ENCODE assay signal across 24 mouse cellular contexts in the genomic region with DNA sequence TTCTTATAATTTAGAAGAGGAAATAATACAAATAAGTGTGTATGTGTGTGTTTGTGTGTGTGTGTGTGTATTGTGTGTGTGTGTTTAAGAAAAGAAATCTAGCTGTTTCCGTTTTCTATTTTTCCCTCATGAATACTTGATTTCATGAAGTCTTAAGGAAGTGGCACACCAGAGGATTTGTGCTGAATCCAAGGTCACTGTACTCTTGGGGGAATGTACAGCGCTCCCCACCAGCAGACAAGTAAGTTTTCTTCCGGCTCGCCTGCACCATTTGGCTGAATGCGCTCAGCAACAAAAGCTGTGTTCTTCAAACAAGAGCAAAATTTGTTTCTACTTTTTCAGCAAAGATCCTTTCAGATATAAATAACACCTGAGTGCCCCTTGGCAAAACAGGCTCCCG.
DNase-seq lines count a peak whose midpoint lies in the region; ATAC-seq lines count a peak whose summit lies in the region.
"Had no signal": no experiment of that assay in that cellular context is flagged by ENCODE, and none has a peak within 500 bp of the region (broad histone marks: within the 10 kb centered on the region; RNA-seq: fewer than 3 reads in every experiment).

No protein-coding gene starts in this region.

- no peaks in the 10 kb centered on the region for H3K27me3 ChIP-seq in forebrain, embryonic 12.5 days
- H3K27me3 ChIP-seq in forebrain, embryonic 11.5 days (ENCODE audit: control insufficient read depth, insufficient read depth, low read length), result no peaks in the 10 kb centered on the region
- no peaks in the 10 kb centered on the region for H3K27me3 ChIP-seq in midbrain, embryonic 13.5 days
- H3K27me3 ChIP-seq in kidney, embryonic 16.5 days (ENCODE audit: insufficient read depth, low read length), result no peaks in the 10 kb centered on the region
- H3K27me3 ChIP-seq: heart, embryonic 13.5 days; hindbrain, embryonic 15.5 days; limb, embryonic 15.5 days; neural tube, embryonic 12.5 days had no signal

- H3K4me3 ChIP-seq in forebrain, embryonic 12.5 days (replicated peaks), result no peak overlapping the region
- no peak overlapping the region for H3K4me3 ChIP-seq in forebrain, embryonic 11.5 days (ENCODE audit: low read depth, low read length)
- no peak overlapping the region for H3K4me3 ChIP-seq in midbrain, embryonic 13.5 days (replicated peaks)
- H3K4me3 ChIP-seq in kidney, embryonic 16.5 days (ENCODE audit: low read length), result no peak overlapping the region
- H3K4me3 ChIP-seq: heart, adult 2 months; heart, embryonic 13.5 days; hindbrain, embryonic 15.5 days; left cerebral cortex, adult 2 months; limb, embryonic 15.5 days; neural tube, embryonic 12.5 days had no signal

- no peak overlapping the region for H3K9ac ChIP-seq in forebrain, embryonic 12.5 days
- H3K9ac ChIP-seq in forebrain, embryonic 11.5 days (ENCODE audit: low read length), result no peak overlapping the region
- H3K9ac ChIP-seq in midbrain, embryonic 13.5 days (replicated peaks), result no peak overlapping the region
- H3K9ac ChIP-seq in kidney, embryonic 16.5 days (replicated peaks; ENCODE audit: low read length), result no peak overlapping the region
- H3K9ac ChIP-seq: heart, embryonic 13.5 days; hindbrain, embryonic 15.5 days; limb, embryonic 15.5 days; liver, embryonic 14.5 days; lung, embryonic 14.5 days; neural tube, embryonic 12.5 days had no signal

- no peak overlapping the region for H3K27ac ChIP-seq in forebrain, embryonic 12.5 days
- H3K27ac ChIP-seq in forebrain, embryonic 11.5 days (ENCODE audit: low read depth, low read length), result no peak overlapping the region
- H3K27ac ChIP-seq in midbrain, embryonic 13.5 days, result peak overlapping the region; percentile 44
- H3K27ac ChIP-seq in kidney, embryonic 16.5 days (ENCODE audit: low read length), result no peak overlapping the region
- H3K27ac ChIP-seq: heart, adult 2 months; heart, embryonic 13.5 days; hindbrain, embryonic 15.5 days; left cerebral cortex, adult 2 months; limb, embryonic 15.5 days; liver, embryonic 14.5 days; neural tube, embryonic 12.5 days had no signal

- H3K9me3 ChIP-seq in forebrain, embryonic 12.5 days, result no peaks in the 10 kb centered on the region
- H3K9me3 ChIP-seq in forebrain, embryonic 11.5 days (ENCODE audit: control insufficient read depth, low read length), result no peaks in the 10 kb centered on the region
- no peaks in the 10 kb centered on the region for H3K9me3 ChIP-seq in midbrain, embryonic 13.5 days
- no peaks in the 10 kb centered on the region for H3K9me3 ChIP-seq in kidney, embryonic 16.5 days (ENCODE audit: low read length)
- H3K9me3 ChIP-seq: heart, embryonic 13.5 days; hindbrain, embryonic 15.5 days; limb, embryonic 15.5 days; neural tube, embryonic 12.5 days had no signal

- H3K4me2 ChIP-seq in forebrain, embryonic 12.5 days, result no peak overlapping the region
- no peak overlapping the region for H3K4me2 ChIP-seq in forebrain, embryonic 11.5 days (ENCODE audit: low read depth, low read length, severe bottlenecking)
- H3K4me2 ChIP-seq in midbrain, embryonic 13.5 days (replicated peaks), result peak overlapping the region; percentile 13; the same call in 1 of the 2 replicates
- H3K4me2 ChIP-seq in kidney, embryonic 16.5 days (replicated peaks; ENCODE audit: low read depth, low read length), result no peak overlapping the region
- H3K4me2 ChIP-seq: heart, embryonic 13.5 days; hindbrain, embryonic 15.5 days; limb, embryonic 15.5 days; lung, embryonic 14.5 days; neural tube, embryonic 12.5 days had no signal

- no peaks in the 10 kb centered on the region for H3K36me3 ChIP-seq in forebrain, embryonic 12.5 days (replicated peaks)
- H3K36me3 ChIP-seq in forebrain, embryonic 11.5 days (ENCODE audit: control insufficient read depth, insufficient read depth, low read length), result no peaks in the 10 kb centered on the region
- no peaks in the 10 kb centered on the region for H3K36me3 ChIP-seq in midbrain, embryonic 13.5 days
- no peaks in the 10 kb centered on the region for H3K36me3 ChIP-seq in kidney, embryonic 16.5 days (ENCODE audit: insufficient read depth, low read length)
- H3K36me3 ChIP-seq: heart, embryonic 13.5 days; hindbrain, embryonic 15.5 days; limb, embryonic 15.5 days; neural tube, embryonic 12.5 days had no signal

- DNase-seq in forebrain, embryonic 11.5 days (ENCODE audit: low spot score), result no peak
- DNase-seq in ES-CJ7 (ENCODE audit: low read depth, low spot score), result peak; percentile 4
- peak; percentile 8 for DNase-seq in brain, embryonic 18.5 days (ENCODE audit: low read depth, low spot score)
- no peak for DNase-seq in neural tube, embryonic 10.5 days (ENCODE audit: extremely low spot score, low spot score)
- no peak for DNase-seq in adrenal gland, postnatal 14 days
- DNase-seq: adrenal gland, adult 2 months; cerebellum, adult 9-10 months; gastrocnemius, postnatal 36 days; heart, adult 2 months; heart, postnatal 36 days; layer of hippocampus, adult 9-11 months; lung, embryonic 14.5 days; right cerebral cortex, postnatal 4 days; thymus, postnatal 14 days had no signal

- peaks cover 11% of the 10 kb centered on the region for H3K4me1 ChIP-seq in forebrain, embryonic 12.5 days
- H3K4me1 ChIP-seq in forebrain, embryonic 11.5 days (replicated peaks; ENCODE audit: control insufficient read depth, insufficient read depth, low read length), result no peaks in the 10 kb centered on the region
- peaks cover 14% of the 10 kb centered on the region for H3K4me1 ChIP-seq in midbrain, embryonic 13.5 days (replicated peaks)
- no peaks in the 10 kb centered on the region for H3K4me1 ChIP-seq in kidney, embryonic 16.5 days (ENCODE audit: insufficient read depth, low read length)
- H3K4me1 ChIP-seq: heart, embryonic 13.5 days; limb, embryonic 15.5 days; neural tube, embryonic 12.5 days had no signal

- WGBS in forebrain, embryonic 12.5 days, result 47% methylated on average over 6 of the region's 6 CpGs
- 58% methylated on average over 6 of the region's 6 CpGs for WGBS in forebrain, embryonic 11.5 days
- WGBS in midbrain, embryonic 13.5 days, result 38% methylated on average over 6 of the region's 6 CpGs
- WGBS in kidney, embryonic 16.5 days, result 72% methylated on average over 6 of the region's 6 CpGs

- peak; percentile 55; the same call in 1 of the 2 replicates for ATAC-seq in forebrain, embryonic 12.5 days (ENCODE audit: low FRiP score)
- no peak; the same call in 1 of the 2 replicates for ATAC-seq in forebrain, embryonic 11.5 days (replicated peaks; ENCODE audit: low FRiP score)
- peak; percentile 77 for ATAC-seq in midbrain, embryonic 13.5 days
- no peak for ATAC-seq in kidney, embryonic 16.5 days (ENCODE audit: low FRiP score, low TSS enrichment)
- ATAC-seq: intestine, embryonic 16.5 days had no signal

Comparison
In these comparisons a context has a peak if more than half of its experiments do, and no peak if none do; other contexts are left out.
1. ATAC-seq: peak in forebrain, embryonic 12.5 days (single experiment) and midbrain, embryonic 13.5 days (single experiment); none in forebrain, embryonic 11.5 days (single experiment) and kidney, embryonic 16.5 days (single experiment).
2. DNase-seq: peak in ES-CJ7 (single experiment) and brain, embryonic 18.5 days (single experiment); none in forebrain, embryonic 11.5 days (single experiment), neural tube, embryonic 10.5 days (single experiment) and adrenal gland, postnatal 14 days (single experiment).